Mouse (Mus musculus) CH12.LX (cell line): ENCODE measurements around the gene Hpse2.

Experiments used
- USF2 ChIP-seq: conservative IDR thresholded peaks from 2 replicates; pipeline ENCODE4 v1.6.1; 2011; ENCODE audit warnings: low read depth, low read length, improper control_type of control experiment
- ZMIZ1 ChIP-seq: IDR thresholded peaks from 2 replicates; pipeline ENCODE4 v1.6.1; 2012; ENCODE audit warnings: low read depth, mild to moderate bottlenecking, inconsistent platforms, low read length, improper control_type of control experiment

DNA sequence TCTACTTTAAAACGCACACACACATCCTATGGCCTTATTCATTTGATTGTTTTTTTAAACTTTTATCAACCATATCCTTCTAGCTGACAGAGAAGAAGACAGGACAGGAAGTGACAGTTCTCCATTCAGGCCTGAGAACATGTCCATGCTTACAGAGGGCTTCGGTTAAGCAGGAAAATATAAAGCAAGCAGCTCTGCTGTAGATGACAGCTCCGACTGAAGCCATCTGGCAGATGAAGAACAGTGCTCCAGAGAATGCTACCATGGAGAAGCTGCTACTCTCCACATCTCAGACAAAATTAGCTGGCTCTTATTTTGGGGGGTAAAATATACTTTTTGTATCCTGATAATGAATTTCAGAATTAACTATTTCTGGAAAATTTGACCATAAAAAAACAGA is 246.5 kb downstream of the Hpse2 start:
- TF ChIP-seq USF2: no peak
- TF ChIP-seq ZMIZ1: no peak
